Mouse (Mus musculus): ENCODE data around the gene 9930104L06Rik.

- TF ChIP-seq EP300 (IDR thresholded peaks at IDR 0.05; ENCODE audit: low read length) (no peak), CTCF (conservative IDR thresholded peaks at IDR 0.05 in 1 of 2, IDR thresholded peaks at IDR 0.05 in 1 of 2; ENCODE audit: low read depth in 2 of 2, low read length in 2 of 2) (no peak), ZC3H11A (IDR thresholded peaks at IDR 0.05; ENCODE audit: low read depth, low read length) (no peak), MAZ (IDR thresholded peaks at IDR 0.05; ENCODE audit: low read depth, low read length) (no peak), TCF12 (IDR thresholded peaks at IDR 0.05; ENCODE audit: low read depth, low read length) (no peak), CHD2 (IDR thresholded peaks at IDR 0.05; ENCODE audit: low read length) (no peak), NRF1 (IDR thresholded peaks at IDR 0.05; ENCODE audit: low read depth, low read length) (no peak), SMC3 (IDR thresholded peaks at IDR 0.05; ENCODE audit: low read depth, low read length) (no peak), SIN3A (IDR thresholded peaks at IDR 0.05; ENCODE audit: low read length) (no peak), ZKSCAN1 (IDR thresholded peaks at IDR 0.05; ENCODE audit: borderline replicate concordance, low read depth, low read length) (no peak), POLR2A (IDR thresholded peaks at IDR 0.05; ENCODE audit: low read depth, low read length) (no peak), RAD21 (IDR thresholded peaks at IDR 0.05; ENCODE audit: low read depth, low read length) (no peak)
Measured at GRCm38 (mm10) chr4:124973296-124973695, 36.4 kb downstream of the 9930104L06Rik start.

All from CH12.LX (cell line).